Mouse (Mus musculus) bone marrow macrophage, adult 2 months (primary cell): Measurements from ENCODE around the gene Lims1.

Experiments
- CTCF ChIP-seq: IDR thresholded peaks from 2 replicates; pipeline ENCODE4 v1.5.1; 2012; ENCODE audit warnings: low read depth, mild to moderate bottlenecking, low read length, moderate library complexity
- POLR2A ChIP-seq: IDR thresholded peaks from 2 replicates; pipeline ENCODE4 v1.6.1; 2012; ENCODE audit warnings: mild to moderate bottlenecking, low read depth, low read length, borderline replicate concordance

GRCm38 (mm10) chr10:58372430-58373030 is 49.3 kb downstream of the Lims1 start:
- no peak for TF ChIP-seq POLR2A
- no peak for TF ChIP-seq CTCF
